Mouse (Mus musculus) limb, embryonic 10.5 days (tissue): ENCODE measurements around the gene Gm15155. TPM values are rescaled to one million over a fixed set of nuclear protein-coding genes. Genes with fewer than 3 reads are reported as not detected.

ENCODE experiments used
- DNase-seq: peaks from one replicate; pipeline ENCODE4 v3.0.0-alpha.2; 2017; ENCODE audit warnings: low spot score
- H3K27ac ChIP-seq: fragments of 300-500 bp; sonication (generic); 2 replicates; pipeline ENCODE4 v1.5.1; 2016; ENCODE audit warnings: mild to moderate bottlenecking
- H3K27me3 ChIP-seq: fragments of 300-500 bp; sonication (generic); 2 replicates; pipeline ENCODE4 v1.6.1; 2016; ENCODE audit warnings: low read depth, mild to moderate bottlenecking; ENCODE audit not compliant: poor library complexity, severe bottlenecking
- H3K36me3 ChIP-seq: fragments of 300-500 bp; sonication (generic); 2 replicates; pipeline ENCODE4 v1.6.1; 2016; ENCODE audit warnings: mild to moderate bottlenecking, moderate library complexity
- H3K4me1 ChIP-seq: fragments of 300-500 bp; sonication (generic); 2 replicates; pipeline ENCODE4 v1.6.1; 2016
- H3K4me3 ChIP-seq: fragments of 300-500 bp; sonication (generic); 2 replicates; pipeline ENCODE4 v1.5.1; 2016; ENCODE audit warnings: mild to moderate bottlenecking, moderate library complexity
- H3K9me3 ChIP-seq: fragments of 300-500 bp; sonication (generic); replicated peaks from 2 replicates; pipeline ENCODE4 v1.6.1; 2016; ENCODE audit warnings: mild to moderate bottlenecking
- WGBS: fragments of 180-500 bp; shearing (Covaris S2); methylation state at CpG from one replicate; pipeline ENCODE4 v1.1.7; 2016; 5-methylcytosine and 5-hydroxymethylcytosine counted together
- polyA plus RNA-seq: library from polyadenylated mRNA; unstranded; fragments of >200 nt; fragmentation: Nextera tagmentation; extraction: Ambion mirVana; gene quantifications from 2 replicates; pipeline ENCODE4 v1.2.1, GENCODE M21; 2016

Gm15155 gene
- not detected in 2 replicates for polyA plus RNA-seq

- Histone ChIP-seq H3K36me3 (no peaks in the 10 kb centered on the region), H3K4me1 (peaks cover 13% of the 10 kb centered on the region), H3K27me3 (peaks cover 65% of the 10 kb centered on the region), H3K27ac (no peak within 1 kb of the TSS), H3K4me3 (peak within 1 kb of the TSS; percentile 55), H3K9me3 (no peaks in the 10 kb centered on the region)
- 9% methylated on average over 19 of the region's 19 CpGs for WGBS
- DNase-seq = peak; percentile 32
Observed at GRCm38 (mm10) chrX:155624341-155624841, at the start of gene Gm15155. Gene Gm15155, plus strand, starts transcription at chrX:155624741.

- DNase-seq = no peak
- no peaks in the 10 kb centered on the region for H3K27me3 ChIP-seq
- H3K9me3 ChIP-seq = no peaks in the 10 kb centered on the region
- H3K27ac ChIP-seq = no peak overlapping the region
- no peak overlapping the region for H3K4me3 ChIP-seq
- H3K36me3 ChIP-seq = no peaks in the 10 kb centered on the region
- no peaks in the 10 kb centered on the region for H3K4me1 ChIP-seq
Observed at GRCm38 (mm10) chrX:155579791-155580190, 44.8 kb upstream of the Gm15155 start.

GRCm38 (mm10) chrX:155584586-155584985, 40.0 kb upstream of the Gm15155 start:
- no peak for DNase-seq
- Histone ChIP-seq H3K36me3 (no peaks in the 10 kb centered on the region), H3K27me3 (no peaks in the 10 kb centered on the region), H3K4me1 (no peaks in the 10 kb centered on the region), H3K4me3 (no peak overlapping the region), H3K27ac (no peak overlapping the region), H3K9me3 (no peaks in the 10 kb centered on the region)
- WGBS = 93% methylated on average over 2 of the region's 2 CpGs

- 80% methylated on average over 3 of the region's 3 CpGs for WGBS
- Histone ChIP-seq H3K4me3 (no peak overlapping the region), H3K27ac (no peak overlapping the region), H3K4me1 (no peaks in the 10 kb centered on the region), H3K27me3 (no peaks in the 10 kb centered on the region; the same call in 1 of the 2 replicates), H3K9me3 (no peaks in the 10 kb centered on the region), H3K36me3 (no peaks in the 10 kb centered on the region)
- DNase-seq = no peak
Observed at GRCm38 (mm10) chrX:155591490-155591889, 33.1 kb upstream of the Gm15155 start.

- Histone ChIP-seq H3K9me3 (no peaks in the 10 kb centered on the region), H3K36me3 (no peaks in the 10 kb centered on the region), H3K27me3 (no peaks in the 10 kb centered on the region; the same call in 1 of the 2 replicates), H3K4me1 (no peaks in the 10 kb centered on the region), H3K4me3 (no peak overlapping the region), H3K27ac (no peak overlapping the region)
- WGBS = 76% methylated on average over 2 of the region's 2 CpGs
- DNase-seq = no peak
Observed at GRCm38 (mm10) chrX:155592467-155592866, 32.1 kb upstream of the Gm15155 start.

GRCm38 (mm10) chrX:155594685-155595084, 29.9 kb upstream of the Gm15155 start:
- Histone ChIP-seq H3K36me3 (no peaks in the 10 kb centered on the region), H3K9me3 (no peaks in the 10 kb centered on the region), H3K4me3 (no peak overlapping the region), H3K27me3 (no peaks in the 10 kb centered on the region; the same call in 1 of the 2 replicates), H3K27ac (no peak overlapping the region), H3K4me1 (no peaks in the 10 kb centered on the region)
- 54% methylated on average over 1 of the region's 1 CpGs for WGBS
- no peak for DNase-seq

GRCm38 (mm10) chrX:155596390-155596789, 28.2 kb upstream of the Gm15155 start:
- Histone ChIP-seq H3K27me3 (no peaks in the 10 kb centered on the region; the same call in 1 of the 2 replicates), H3K4me3 (no peak overlapping the region), H3K27ac (no peak overlapping the region), H3K9me3 (no peaks in the 10 kb centered on the region), H3K4me1 (no peaks in the 10 kb centered on the region), H3K36me3 (no peaks in the 10 kb centered on the region)
- DNase-seq = no peak

- DNase-seq = no peak
- Histone ChIP-seq H3K4me1 (no peaks in the 10 kb centered on the region), H3K27me3 (no peaks in the 10 kb centered on the region), H3K36me3 (no peaks in the 10 kb centered on the region), H3K4me3 (no peak overlapping the region), H3K27ac (no peak overlapping the region), H3K9me3 (no peaks in the 10 kb centered on the region)
- 94% methylated on average over 2 of the region's 2 CpGs for WGBS
Observed at GRCm38 (mm10) chrX:155601196-155601595, 23.3 kb upstream of the Gm15155 start.

GRCm38 (mm10) chrX:155622527-155622926, 2.0 kb upstream of the Gm15155 start:
- peaks cover 65% of the 10 kb centered on the region for H3K27me3 ChIP-seq
- H3K9me3 ChIP-seq = no peaks in the 10 kb centered on the region
- peaks cover 13% of the 10 kb centered on the region for H3K4me1 ChIP-seq
- no peak for DNase-seq
- WGBS = 22% methylated on average over 24 of the region's 24 CpGs
- H3K27ac ChIP-seq = no peak overlapping the region
- no peaks in the 10 kb centered on the region for H3K36me3 ChIP-seq
- H3K4me3 ChIP-seq = peak overlapping the region; percentile 55

GRCm38 (mm10) chrX:155622961-155623599, 1.5 kb upstream of the Gm15155 start:
- WGBS = 23% methylated on average over 54 of the region's 69 CpGs
- H3K4me3 ChIP-seq = peak overlapping the region; percentile 55
- H3K27ac ChIP-seq = no peak overlapping the region; the same call in 1 of the 2 replicates
- no peaks in the 10 kb centered on the region for H3K36me3 ChIP-seq
- H3K4me1 ChIP-seq = peaks cover 13% of the 10 kb centered on the region
- H3K27me3 ChIP-seq = peaks cover 65% of the 10 kb centered on the region
- peak; percentile 38 for DNase-seq
- no peaks in the 10 kb centered on the region for H3K9me3 ChIP-seq

GRCm38 (mm10) chrX:155623701-155624281, 750 bp upstream of the Gm15155 start, which contains the start of gene Ptchd1:
Gene Ptchd1, minus strand, starts transcription at chrX:155623814.
- 19% methylated on average over 24 of the region's 34 CpGs for WGBS
- Histone ChIP-seq H3K4me1 (peaks cover 13% of the 10 kb centered on the region), H3K27ac (no peak within 1 kb of the TSS; the same call in 1 of the 2 replicates), H3K36me3 (no peaks in the 10 kb centered on the region), H3K27me3 (peaks cover 65% of the 10 kb centered on the region), H3K9me3 (no peaks in the 10 kb centered on the region), H3K4me3 (peak within 1 kb of the TSS; percentile 55)
- DNase-seq = peak; percentile 37

GRCm38 (mm10) chrX:155624895-155625294, 354 bp downstream of the Gm15155 start:
- Histone ChIP-seq H3K36me3 (no peaks in the 10 kb centered on the region), H3K27ac (no peak overlapping the region), H3K27me3 (peaks cover 65% of the 10 kb centered on the region), H3K9me3 (no peaks in the 10 kb centered on the region), H3K4me3 (peak overlapping the region; percentile 55), H3K4me1 (peaks cover 13% of the 10 kb centered on the region)
- WGBS = 11% methylated on average over 15 of the region's 15 CpGs
- DNase-seq = no peak

- Histone ChIP-seq H3K27ac (no peak overlapping the region), H3K4me1 (peaks cover 13% of the 10 kb centered on the region), H3K27me3 (peaks cover 63% of the 10 kb centered on the region), H3K9me3 (no peaks in the 10 kb centered on the region), H3K4me3 (no peak overlapping the region), H3K36me3 (no peaks in the 10 kb centered on the region)
- no peak for DNase-seq
- 10% methylated on average over 13 of the region's 13 CpGs for WGBS
Observed at GRCm38 (mm10) chrX:155625671-155626196, 1.2 kb downstream of the Gm15155 start.
